In the genomic region with DNA sequence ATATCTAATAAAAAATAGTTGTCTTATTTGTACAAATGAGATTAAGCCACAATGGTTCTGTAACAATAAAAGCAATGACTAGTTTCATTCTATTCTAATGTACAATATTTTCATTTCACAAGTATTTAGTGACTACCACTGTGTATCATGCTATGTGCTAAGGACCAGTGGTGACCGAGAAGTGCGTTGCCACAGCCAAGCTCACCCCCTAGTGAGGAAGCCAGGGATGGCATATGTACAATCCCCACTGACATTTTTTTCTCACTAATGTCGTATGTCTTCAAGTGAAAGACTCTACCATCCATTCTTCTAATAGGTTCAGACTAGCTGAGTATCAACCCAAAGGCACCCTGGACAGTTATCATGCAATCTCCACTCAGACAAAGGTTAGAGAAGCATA, we compare ENCODE assay signal across 23 mouse cellular contexts.
A peak's percentile ranks its signal among the peaks of the same experiment; 100 is the strongest.
DNase-seq lines count a peak whose midpoint lies in the region; ATAC-seq and TF ChIP-seq lines count a peak whose summit lies in the region.
"Had no signal": no experiment of that assay in that cellular context is flagged by ENCODE, and none has a peak within 500 bp of the region (broad histone marks: within the 10 kb centered on the region; RNA-seq: fewer than 3 reads in every experiment).

No protein-coding gene starts in this region.

- DNase-seq in heart, postnatal 0 days (ENCODE audit: low spot score): no peak
- no peak for DNase-seq in heart, postnatal 14 days
- DNase-seq in layer of hippocampus, adult 2 months (ENCODE audit: low spot score in 2 of 2): no peak
- no peak for DNase-seq in layer of hippocampus, adult 8-10 months (ENCODE audit: low spot score in 2 of 2)
- DNase-seq in 3T3-L1 (ENCODE audit: low read depth, low spot score): peak; percentile 22
- peak; percentile 5 for DNase-seq in NIH3T3 (ENCODE audit: low read depth)
- DNase-seq in hindbrain, embryonic 14.5 days (ENCODE audit: low spot score): no peak
- DNase-seq: adrenal gland, postnatal 25 days; cerebellum, adult 11 months; cerebellum, postnatal 14 days; gastrocnemius, postnatal 14 days; kidney, adult 11 months; midbrain, embryonic 14.5 days; right cerebral cortex, postnatal 14 days; spleen, adult 18-20 months; thymus, adult 18-20 months; thymus, postnatal 4 days had no signal

- no peak for ATAC-seq in heart, postnatal 0 days (ENCODE audit: insufficient read depth, low read depth)
- ATAC-seq in hindbrain, embryonic 14.5 days (ENCODE audit: low FRiP score): no peak
- ATAC-seq: forebrain, embryonic 14.5 days had no signal

- no peak overlapping the region for H3K27ac ChIP-seq in heart, postnatal 0 days (ENCODE audit: low read depth)
- H3K27ac ChIP-seq in layer of hippocampus, adult 2 months: no peak overlapping the region
- no peak overlapping the region for H3K27ac ChIP-seq in hindbrain, embryonic 14.5 days
- H3K27ac ChIP-seq: hindbrain, embryonic 15.5 days; limb, embryonic 15.5 days; neural tube, embryonic 15.5 days had no signal

- H3K4me1 ChIP-seq in heart, postnatal 0 days (ENCODE audit: control insufficient read depth, insufficient read depth): no peaks in the 10 kb centered on the region
- no peaks in the 10 kb centered on the region for H3K4me1 ChIP-seq in hindbrain, embryonic 14.5 days (replicated peaks; ENCODE audit: control insufficient read depth, insufficient read depth, low read length)
- H3K4me1 ChIP-seq: hindbrain, embryonic 15.5 days; limb, embryonic 15.5 days; megakaryocyte, embryonic 14.5 days; neural tube, embryonic 15.5 days had no signal

- H3K4me2 ChIP-seq in heart, postnatal 0 days (ENCODE audit: low read depth, low read length): no peak overlapping the region
- no peak overlapping the region for H3K4me2 ChIP-seq in hindbrain, embryonic 14.5 days (replicated peaks)
- H3K4me2 ChIP-seq: hindbrain, embryonic 15.5 days; limb, embryonic 15.5 days; neural tube, embryonic 15.5 days had no signal

- intact Hi-C loops in heart, postnatal 14 days (cut with DNase I): no loop called here

- TF ChIP-seq EP300 in heart, postnatal 0 days (IDR thresholded peaks at IDR 0.05; ENCODE audit: low read depth): no peak

- H3K9ac ChIP-seq in heart, postnatal 0 days (replicated peaks; ENCODE audit: low read depth, low read length): no peak overlapping the region
- H3K9ac ChIP-seq in hindbrain, embryonic 14.5 days: no peak overlapping the region
- H3K9ac ChIP-seq: hindbrain, embryonic 15.5 days; limb, embryonic 15.5 days; neural tube, embryonic 15.5 days had no signal

- no peaks in the 10 kb centered on the region for H3K36me3 ChIP-seq in heart, postnatal 0 days (replicated peaks; ENCODE audit: control insufficient read depth, insufficient read depth, low read length)
- H3K36me3 ChIP-seq in hindbrain, embryonic 14.5 days (replicated peaks; ENCODE audit: control insufficient read depth, insufficient read depth): no peaks in the 10 kb centered on the region
- H3K36me3 ChIP-seq: hindbrain, embryonic 15.5 days; limb, embryonic 15.5 days; neural tube, embryonic 15.5 days had no signal

- no peaks in the 10 kb centered on the region for H3K9me3 ChIP-seq in heart, postnatal 0 days (replicated peaks; ENCODE audit: control insufficient read depth, low read length)
- no peaks in the 10 kb centered on the region for H3K9me3 ChIP-seq in hindbrain, embryonic 14.5 days (ENCODE audit: control insufficient read depth, low read length)
- H3K9me3 ChIP-seq: hindbrain, embryonic 15.5 days; limb, embryonic 15.5 days; megakaryocyte, embryonic 14.5 days; neural tube, embryonic 15.5 days had no signal

- H3K4me3 ChIP-seq in heart, postnatal 0 days (ENCODE audit: low read depth, low read length): no peak overlapping the region
- H3K4me3 ChIP-seq in layer of hippocampus, adult 2 months: no peak overlapping the region
- H3K4me3 ChIP-seq in hindbrain, embryonic 14.5 days (replicated peaks; ENCODE audit: low read length): no peak overlapping the region
- H3K4me3 ChIP-seq: erythroblast, embryonic 14.5 days; hindbrain, embryonic 15.5 days; limb, embryonic 15.5 days; megakaryocyte, embryonic 14.5 days; neural tube, embryonic 15.5 days had no signal

- TF ChIP-seq CTCF in heart, postnatal 0 days (IDR thresholded peaks at IDR 0.05; ENCODE audit: low read depth): peak; percentile 48
- peak; percentile 56 for TF ChIP-seq CTCF in layer of hippocampus, adult 2 months (conservative IDR thresholded peaks at IDR 0.05)

- 57% methylated on average over 3 of the region's 3 CpGs for whole genome bisulfite sequencing in heart, postnatal 0 days
- WGBS in hindbrain, embryonic 14.5 days: 84% methylated on average over 3 of the region's 3 CpGs

- no peaks in the 10 kb centered on the region for H3K27me3 ChIP-seq in heart, postnatal 0 days (ENCODE audit: control insufficient read depth, insufficient read depth, low read length)
- no peaks in the 10 kb centered on the region for H3K27me3 ChIP-seq in hindbrain, embryonic 14.5 days (ENCODE audit: control insufficient read depth, insufficient read depth, low read length)
- H3K27me3 ChIP-seq: hindbrain, embryonic 15.5 days; limb, embryonic 15.5 days; megakaryocyte, embryonic 14.5 days; neural tube, embryonic 15.5 days had no signal

Comparison
In these comparisons a context has a peak if more than half of its experiments do, and no peak if none do; other contexts are left out.
1. DNase-seq: peak in 3T3-L1 (single experiment) and NIH3T3 (single experiment); none in heart, postnatal 0 days (single experiment), heart, postnatal 14 days (0 of 2), layer of hippocampus, adult 2 months (0 of 2), layer of hippocampus, adult 8-10 months (0 of 2) and hindbrain, embryonic 14.5 days (single experiment).